Mouse (Mus musculus) myocyte (in vitro differentiated cells): ENCODE results near the gene Nrip1. TPM values are rescaled to one million over a fixed set of nuclear protein-coding genes. Genes with fewer than 3 reads are reported as not detected.

ENCODE experiments used
- H3K27me3 ChIP-seq: one replicate; pipeline ENCODE4 v1.6.1; 2011; ENCODE audit not compliant: control insufficient read depth, insufficient read depth, insufficient read length
- H3K36me3 ChIP-seq: one replicate; pipeline ENCODE4 v1.6.1; 2011; ENCODE audit not compliant: control insufficient read depth, insufficient read depth
- H3K4me2 ChIP-seq: one replicate; pipeline ENCODE4 v1.6.1; 2011; ENCODE audit warnings: low read depth, control low read depth
- H3K4me3 ChIP-seq: one replicate; pipeline ENCODE4 v1.5.1; 2011; ENCODE audit warnings: mild to moderate bottlenecking, control low read depth, moderate library complexity
- H3K79me2 ChIP-seq: one replicate; pipeline ENCODE4 v1.6.1; 2011; ENCODE audit not compliant: control insufficient read depth, insufficient read depth
- H3ac ChIP-seq: one replicate; pipeline ENCODE4 v1.6.1; 2011; ENCODE audit not compliant: control insufficient read depth, insufficient read length
- CEBPB ChIP-seq: IDR thresholded peaks from 2 replicates; pipeline ENCODE4 v1.6.1; 2011; ENCODE audit warnings: mild to moderate bottlenecking, moderate library complexity; ENCODE audit not compliant: poor library complexity, insufficient read depth, severe bottlenecking
- E2F4 ChIP-seq: IDR thresholded peaks from one replicate; pipeline ENCODE4 v1.6.1; 2011; ENCODE audit warnings: mild to moderate bottlenecking, control low read depth, moderate library complexity; ENCODE audit not compliant: insufficient read depth
- MAX ChIP-seq: IDR thresholded peaks from one replicate; pipeline ENCODE4 v1.6.1; 2011; ENCODE audit warnings: low read depth, mild to moderate bottlenecking, control low read depth
- MYOD1 ChIP-seq, 3 experiments: IDR thresholded peaks; one replicate each; pipeline ENCODE4 v1.6.1; 2011; ENCODE audit warnings: control low read depth in 2 of 3, low read depth in 2 of 3, mild to moderate bottlenecking in 2 of 3, moderate library complexity in 1 of 3; ENCODE audit not compliant: insufficient read length in 2 of 3, control insufficient read depth in 1 of 3
- MYOG ChIP-seq, 3 experiments: IDR thresholded peaks; one replicate each; pipeline ENCODE4 v1.6.1; 2011; ENCODE audit warnings: control low read depth in 2 of 3, low read depth in 2 of 3, mild to moderate bottlenecking in 2 of 3; ENCODE audit not compliant: insufficient read length in 2 of 3, control insufficient read depth in 1 of 3, insufficient read depth in 1 of 3
- POLR2A ChIP-seq: IDR thresholded peaks from one replicate; pipeline ENCODE4 v1.6.1; 2011; ENCODE audit warnings: low read depth, mild to moderate bottlenecking, control low read depth, moderate library complexity; ENCODE audit not compliant: insufficient read length
- POLR2AphosphoS2 ChIP-seq: IDR thresholded peaks from one replicate; pipeline ENCODE4 v1.6.1; 2011; ENCODE audit warnings: low read depth, control low read depth; ENCODE audit not compliant: insufficient read length
- REST ChIP-seq: IDR thresholded peaks from one replicate; pipeline ENCODE4 v1.6.1; 2011; ENCODE audit warnings: mild to moderate bottlenecking, control low read depth, moderate library complexity; ENCODE audit not compliant: insufficient read depth, insufficient read length
- SRF ChIP-seq: IDR thresholded peaks from one replicate; pipeline ENCODE4 v1.6.1; 2011; ENCODE audit warnings: low read depth; ENCODE audit not compliant: control insufficient read depth, insufficient read length
- TCF12 ChIP-seq: IDR thresholded peaks from one replicate; pipeline ENCODE4 v1.6.1; 2011; ENCODE audit warnings: mild to moderate bottlenecking, control low read depth; ENCODE audit not compliant: poor library complexity, insufficient read depth, severe bottlenecking
- TCF3 ChIP-seq: IDR thresholded peaks from one replicate; pipeline ENCODE4 v1.6.1; 2011; ENCODE audit warnings: low read depth, control low read depth; ENCODE audit not compliant: insufficient read length
- USF1 ChIP-seq: IDR thresholded peaks from one replicate; pipeline ENCODE4 v1.6.1; 2011; ENCODE audit warnings: low read depth, mild to moderate bottlenecking, control low read depth, moderate library complexity
- polyA plus RNA-seq: library from polyadenylated mRNA; unstranded; fragments of >200 nt; fragmentation: generic; extraction: Trizol; gene quantifications from one replicate; pipeline ENCODE4 v1.2.1, GENCODE M21; 2012; ENCODE audit warnings: missing spikeins

Nrip1 gene
- polyA plus RNA-seq, 1 experiment: 3.9 TPM

DNA sequence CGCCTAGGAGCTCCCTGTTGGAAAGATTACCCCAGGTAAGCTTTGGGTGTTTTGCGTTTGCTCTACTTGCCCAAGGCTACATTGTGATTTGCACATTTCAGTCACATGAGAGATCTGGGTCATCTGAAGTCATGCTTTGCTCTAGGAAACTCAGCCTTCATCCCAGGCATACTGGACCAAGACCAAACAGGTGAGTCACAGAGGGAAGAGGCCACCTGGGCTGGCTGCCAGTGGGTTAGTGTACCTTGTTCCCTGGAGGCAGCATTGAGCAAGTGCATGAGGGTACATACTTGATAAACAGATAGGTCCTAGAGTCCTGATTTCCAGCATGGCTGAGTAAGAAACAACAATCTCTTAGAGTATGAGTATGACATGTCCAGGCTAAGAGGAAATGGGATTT lies 130.8 kb downstream of the Nrip1 start:
- H3ac ChIP-seq: no peak overlapping the region
- no peak overlapping the region for H3K4me2 ChIP-seq
- no peaks in the 10 kb centered on the region for H3K36me3 ChIP-seq
- H3K79me2 ChIP-seq: no peaks in the 10 kb centered on the region
- no peak for TF ChIP-seq TCF3
- TF ChIP-seq E2F4: no peak
- TF ChIP-seq POLR2A: no peak
- no peak for TF ChIP-seq MYOD1 (IDR thresholded peaks at IDR 0.05; ENCODE audit: control insufficient read depth in 1 of 3, insufficient read length in 2 of 3, low read depth in 2 of 3)
- TF ChIP-seq POLR2AphosphoS2: no peak
- TF ChIP-seq CEBPB: no peak
- no peak for TF ChIP-seq USF1
- no peak for TF ChIP-seq TCF12
- no peak for TF ChIP-seq MAX
- TF ChIP-seq REST: no peak
- TF ChIP-seq MYOG (IDR thresholded peaks at IDR 0.05; ENCODE audit: control insufficient read depth in 1 of 3, insufficient read depth in 1 of 3, insufficient read length in 2 of 3, low read depth in 2 of 3): no peak
- TF ChIP-seq SRF: no peak
- H3K27me3 ChIP-seq: no peaks in the 10 kb centered on the region
- no peak overlapping the region for H3K4me3 ChIP-seq

DNA sequence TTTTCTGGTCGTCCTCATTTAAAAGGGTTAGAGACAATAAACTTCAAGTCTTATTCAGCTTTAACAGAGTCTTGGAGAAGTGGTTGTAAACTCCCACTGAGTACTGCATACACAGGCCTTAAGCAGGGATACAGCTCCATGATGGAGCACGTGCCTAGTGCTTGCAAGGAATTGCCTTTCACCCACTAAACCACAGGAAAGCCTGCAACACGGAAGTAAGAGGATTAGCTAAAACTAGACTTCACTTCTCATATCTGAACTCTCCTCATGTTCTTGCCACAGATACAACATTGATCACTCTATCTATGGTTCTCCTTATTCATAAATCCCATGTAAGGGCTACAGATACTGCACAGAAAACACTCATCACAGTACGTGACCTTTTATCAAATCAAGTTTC lies 132.4 kb downstream of the Nrip1 start:
- Histone ChIP-seq H3K4me2 (no peak overlapping the region), H3K4me3 (no peak overlapping the region), H3K27me3 (no peaks in the 10 kb centered on the region), H3K36me3 (no peaks in the 10 kb centered on the region), H3ac (no peak overlapping the region), H3K79me2 (no peaks in the 10 kb centered on the region)
- TF ChIP-seq MYOD1 (IDR thresholded peaks at IDR 0.05; ENCODE audit: control insufficient read depth in 1 of 3, insufficient read length in 2 of 3, low read depth in 2 of 3) (no peak), REST (no peak), MAX (no peak), TCF12 (no peak), E2F4 (no peak), MYOG (IDR thresholded peaks at IDR 0.05; ENCODE audit: control insufficient read depth in 1 of 3, insufficient read depth in 1 of 3, insufficient read length in 2 of 3, low read depth in 2 of 3) (no peak), USF1 (no peak), POLR2A (no peak), POLR2AphosphoS2 (no peak), SRF (no peak), CEBPB (no peak), TCF3 (no peak)

DNA sequence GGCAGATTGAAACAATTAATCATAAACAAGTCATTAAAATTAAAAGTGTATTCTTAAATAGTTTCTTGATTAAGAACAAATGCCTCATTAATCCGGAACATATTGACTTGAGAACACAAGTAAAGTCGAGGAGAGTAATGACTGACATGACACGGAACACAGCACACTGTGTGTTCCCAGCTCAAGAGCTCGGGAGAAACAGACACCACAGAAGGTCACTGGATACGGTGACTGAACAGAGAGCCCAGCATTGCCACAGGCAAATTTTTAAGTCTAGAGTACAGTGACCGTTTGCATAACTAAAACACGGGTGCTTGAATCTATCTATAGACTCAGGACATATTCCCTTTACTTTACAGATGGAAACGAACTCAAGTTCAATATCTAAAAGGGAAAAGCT lies 134.3 kb downstream of the Nrip1 start:
- no peak overlapping the region for H3ac ChIP-seq
- H3K36me3 ChIP-seq: no peaks in the 10 kb centered on the region
- no peak overlapping the region for H3K4me2 ChIP-seq
- TF ChIP-seq MYOG (IDR thresholded peaks at IDR 0.05; ENCODE audit: control insufficient read depth in 1 of 3, insufficient read depth in 1 of 3, insufficient read length in 2 of 3, low read depth in 2 of 3): no peak
- no peak for TF ChIP-seq POLR2AphosphoS2
- no peak overlapping the region for H3K4me3 ChIP-seq
- no peaks in the 10 kb centered on the region for H3K79me2 ChIP-seq
- no peaks in the 10 kb centered on the region for H3K27me3 ChIP-seq

DNA sequence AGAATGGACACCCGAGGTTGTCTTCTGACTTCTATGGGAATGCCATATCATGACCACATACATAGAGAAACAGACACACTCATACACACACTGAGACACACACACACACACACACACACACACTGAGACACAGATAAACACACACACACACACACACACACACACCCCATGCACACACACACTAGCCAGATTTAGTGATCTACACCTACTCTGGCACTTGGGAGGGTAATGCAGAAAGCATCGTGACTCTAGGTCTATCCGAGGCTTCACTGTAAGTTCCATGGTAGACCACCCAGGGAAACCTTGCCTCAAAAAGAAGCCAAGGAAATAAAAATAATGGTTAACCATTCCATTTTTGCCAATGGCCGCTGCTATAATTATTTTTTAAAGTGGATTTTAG lies 134.8 kb downstream of the Nrip1 start:
- Histone ChIP-seq H3K4me3 (no peak overlapping the region), H3K27me3 (no peaks in the 10 kb centered on the region), H3K36me3 (no peaks in the 10 kb centered on the region), H3K79me2 (no peaks in the 10 kb centered on the region), H3K4me2 (no peak overlapping the region), H3ac (no peak overlapping the region)
- no peak for TF ChIP-seq MAX
